Mouse (Mus musculus) forebrain, embryonic 15.5 days (tissue): ENCODE data around the gene Mif. TPM values are rescaled to one million over a fixed set of nuclear protein-coding genes. Genes with fewer than 3 reads are reported as not detected.

Source experiments
- ATAC-seq: fragments of 200-750 bp; cut with Nextera tagmentation; replicated peaks from 2 replicates; pipeline ENCODE4 v1.8.0; 2017; ENCODE audit warnings: mild to moderate bottlenecking, moderate TSS enrichment, moderate library complexity
- H3K27ac ChIP-seq: fragments of 300-500 bp; sonication (generic); replicated peaks from 2 replicates; pipeline ENCODE4 v1.5.1; 2015; ENCODE audit warnings: mild to moderate bottlenecking, inconsistent platforms
- H3K27me3 ChIP-seq: fragments of 300-500 bp; sonication (generic); 2 replicates; pipeline ENCODE4 v1.6.1; 2015; ENCODE audit warnings: inconsistent platforms
- H3K36me3 ChIP-seq: fragments of 300-500 bp; sonication (generic); 2 replicates; pipeline ENCODE4 v1.6.1; 2015; ENCODE audit warnings: mild to moderate bottlenecking, inconsistent platforms
- H3K4me1 ChIP-seq: fragments of 300-500 bp; sonication (generic); 2 replicates; pipeline ENCODE4 v1.6.1; 2015; ENCODE audit warnings: inconsistent platforms
- H3K4me2 ChIP-seq: fragments of 300-500 bp; sonication (generic); replicated peaks from 2 replicates; pipeline ENCODE4 v1.6.1; 2015; ENCODE audit warnings: mild to moderate bottlenecking, inconsistent platforms
- H3K4me3 ChIP-seq: fragments of 300-500 bp; sonication (generic); 2 replicates; pipeline ENCODE4 v1.5.1; 2015; ENCODE audit warnings: mild to moderate bottlenecking, inconsistent platforms
- H3K9ac ChIP-seq: fragments of 300-500 bp; sonication (generic); replicated peaks from 2 replicates; pipeline ENCODE4 v1.6.1; 2015; ENCODE audit warnings: mild to moderate bottlenecking, inconsistent platforms
- H3K9me3 ChIP-seq: fragments of 300-500 bp; sonication (generic); 2 replicates; pipeline ENCODE4 v1.6.1; 2016; ENCODE audit warnings: inconsistent platforms
- WGBS: fragments of 180-500 bp; shearing (Covaris S2); methylation state at CpG from one replicate; pipeline ENCODE4 v1.1.7; 2015; ENCODE audit warnings: mixed read lengths; 5-methylcytosine and 5-hydroxymethylcytosine counted together
- polyA plus RNA-seq: library from polyadenylated mRNA; unstranded; fragments of >200 nt; fragmentation: Nextera tagmentation; extraction: Ambion mirVana; gene quantifications from 2 replicates; pipeline ENCODE4 v1.2.1, GENCODE M21; 2015

The Mif gene
- polyA plus RNA-seq, 1 experiment from 2014 or later, result 1,708 TPM

DNA sequence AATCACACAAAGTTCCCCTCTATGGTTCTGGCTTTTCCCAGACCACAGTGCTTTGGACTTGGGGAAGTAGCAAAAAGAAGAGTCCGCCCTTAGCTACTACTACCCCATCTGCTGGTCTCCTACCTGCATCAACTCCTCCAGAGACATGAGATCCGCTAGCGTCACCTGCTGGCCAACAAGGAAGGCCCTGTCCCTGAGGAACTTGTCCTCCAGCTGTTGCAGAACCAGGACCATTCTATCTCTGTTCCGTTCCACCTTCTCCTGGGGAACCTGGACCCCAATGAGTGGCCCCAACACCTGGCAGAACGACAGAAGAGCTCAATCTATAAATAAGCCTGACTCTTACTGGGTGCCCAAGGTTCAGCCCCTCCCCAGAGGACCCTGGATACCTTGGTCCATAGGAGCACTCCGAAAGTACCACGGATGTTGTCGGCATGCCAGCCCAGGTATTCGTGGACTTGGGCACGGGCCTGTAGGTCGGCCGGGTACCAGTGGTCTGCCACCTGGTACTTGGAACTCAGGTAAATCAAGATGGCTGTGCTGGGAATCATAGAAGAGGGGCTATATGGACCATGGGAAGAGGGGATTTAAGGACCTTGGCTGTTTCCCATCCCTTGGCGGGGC lies 27.7 kb downstream of the Mif start:
- no peak overlapping the region for H3K4me3 ChIP-seq
- ATAC-seq, result no peak
- H3K27ac ChIP-seq, result no peak overlapping the region
- WGBS, result 68% methylated on average over 13 of the region's 13 CpGs
- no peak overlapping the region for H3K9ac ChIP-seq
- H3K4me2 ChIP-seq, result no peak overlapping the region
- H3K36me3 ChIP-seq, result no peaks in the 10 kb centered on the region
- H3K27me3 ChIP-seq, result peaks cover 20% of the 10 kb centered on the region
- H3K4me1 ChIP-seq, result peaks cover 37% of the 10 kb centered on the region
- no peaks in the 10 kb centered on the region for H3K9me3 ChIP-seq

DNA sequence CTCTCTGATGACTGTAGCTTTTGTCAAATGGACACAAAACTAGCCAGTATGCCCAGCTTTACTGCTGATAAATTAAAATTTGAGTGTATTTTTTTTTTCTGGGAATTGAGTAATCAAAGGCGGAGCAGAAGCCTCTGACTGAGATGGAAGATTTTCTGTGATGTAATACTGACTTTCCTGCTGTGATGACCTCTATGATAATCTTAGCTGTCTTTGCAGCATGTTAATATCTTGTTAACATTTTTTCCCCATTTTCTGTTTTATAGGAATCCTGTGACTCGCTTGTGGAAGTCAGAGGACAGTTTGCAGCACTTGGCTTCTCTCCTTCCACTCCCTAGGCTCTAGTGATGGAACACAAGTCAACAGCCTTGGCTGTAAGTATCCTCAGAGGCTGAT lies 29.8 kb downstream of the Mif start:
- ATAC-seq, result no peak
- H3K9ac ChIP-seq, result no peak overlapping the region
- no peaks in the 10 kb centered on the region for H3K36me3 ChIP-seq
- 87% methylated on average over 2 of the region's 2 CpGs for WGBS
- H3K9me3 ChIP-seq, result no peaks in the 10 kb centered on the region
- H3K4me2 ChIP-seq, result no peak overlapping the region
- H3K27me3 ChIP-seq, result peaks cover 20% of the 10 kb centered on the region
- H3K27ac ChIP-seq, result no peak overlapping the region
- H3K4me3 ChIP-seq, result no peak overlapping the region
- peaks cover 26% of the 10 kb centered on the region for H3K4me1 ChIP-seq

DNA sequence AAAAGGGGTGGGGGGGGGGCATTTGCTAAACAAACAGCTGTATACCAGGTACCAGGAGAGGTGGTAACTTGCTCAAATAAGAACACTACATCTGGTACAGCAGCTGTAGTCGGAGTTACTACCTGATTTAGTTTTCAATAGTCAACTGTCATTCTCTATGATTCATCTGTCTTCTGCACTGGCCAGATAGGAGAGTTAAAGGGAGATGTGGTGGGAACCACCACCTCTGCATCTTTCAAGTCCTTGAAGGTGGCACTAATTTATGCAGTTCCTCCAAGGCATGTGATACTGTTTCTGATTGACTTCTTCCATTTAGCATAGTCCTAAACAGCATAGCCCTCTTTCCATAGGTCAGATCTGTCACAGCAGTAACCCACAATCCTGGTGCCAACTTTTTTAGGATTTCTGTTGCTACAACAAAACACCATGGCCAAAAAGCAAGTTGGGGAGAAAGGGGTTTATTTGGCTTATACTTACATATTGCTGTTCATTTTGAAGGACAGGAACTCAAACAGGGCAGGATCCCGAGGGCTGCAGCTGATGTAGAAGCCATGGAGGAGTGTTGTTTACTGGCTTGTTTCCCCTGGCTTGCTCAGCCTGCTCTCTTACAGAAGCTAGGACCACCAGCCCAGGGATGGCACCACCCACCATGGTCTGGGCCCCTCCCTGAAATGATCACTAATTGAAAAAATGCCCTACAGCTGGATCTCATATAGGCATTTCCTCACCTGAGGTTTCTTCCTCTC lies 30.3 kb downstream of the Mif start:
- H3K9ac ChIP-seq, result no peak overlapping the region
- H3K27ac ChIP-seq, result no peak overlapping the region
- no peaks in the 10 kb centered on the region for H3K9me3 ChIP-seq
- peaks cover 20% of the 10 kb centered on the region for H3K27me3 ChIP-seq
- ATAC-seq, result no peak
- H3K4me2 ChIP-seq, result no peak overlapping the region
- WGBS, result 92% methylated on average over 2 of the region's 2 CpGs
- H3K4me1 ChIP-seq, result peaks cover 23% of the 10 kb centered on the region
- H3K4me3 ChIP-seq, result no peak overlapping the region
- no peaks in the 10 kb centered on the region for H3K36me3 ChIP-seq

DNA sequence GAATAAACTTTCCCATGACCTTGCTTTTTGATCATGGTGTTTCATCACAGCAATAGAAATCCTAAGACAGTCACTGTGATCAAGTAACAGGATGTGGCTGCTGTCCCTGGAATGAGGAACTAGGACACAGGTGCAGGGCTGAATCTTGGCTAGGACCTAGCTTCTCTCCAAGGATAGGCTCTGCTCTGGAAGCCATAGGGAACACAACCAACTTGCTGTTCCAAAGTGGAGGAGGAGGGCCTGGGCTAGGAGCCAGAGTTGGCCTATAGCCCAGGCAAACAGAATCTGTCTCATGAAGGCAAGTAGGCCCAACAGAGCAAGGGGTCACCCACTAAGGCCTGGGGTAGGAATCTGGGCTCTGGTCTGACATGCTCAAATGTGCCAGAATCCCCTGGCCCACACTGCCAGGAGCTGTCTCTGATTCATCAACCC lies 31.5 kb downstream of the Mif start:
- Histone ChIP-seq H3K36me3 (no peaks in the 10 kb centered on the region), H3K4me1 (peaks cover 11% of the 10 kb centered on the region; the same call in 1 of the 2 replicates), H3K4me3 (no peak overlapping the region), H3K27ac (no peak overlapping the region), H3K9me3 (no peaks in the 10 kb centered on the region), H3K27me3 (peaks cover 8% of the 10 kb centered on the region; the same call in 1 of the 2 replicates), H3K9ac (no peak overlapping the region), H3K4me2 (no peak overlapping the region)
- peak; percentile 78 for ATAC-seq

DNA sequence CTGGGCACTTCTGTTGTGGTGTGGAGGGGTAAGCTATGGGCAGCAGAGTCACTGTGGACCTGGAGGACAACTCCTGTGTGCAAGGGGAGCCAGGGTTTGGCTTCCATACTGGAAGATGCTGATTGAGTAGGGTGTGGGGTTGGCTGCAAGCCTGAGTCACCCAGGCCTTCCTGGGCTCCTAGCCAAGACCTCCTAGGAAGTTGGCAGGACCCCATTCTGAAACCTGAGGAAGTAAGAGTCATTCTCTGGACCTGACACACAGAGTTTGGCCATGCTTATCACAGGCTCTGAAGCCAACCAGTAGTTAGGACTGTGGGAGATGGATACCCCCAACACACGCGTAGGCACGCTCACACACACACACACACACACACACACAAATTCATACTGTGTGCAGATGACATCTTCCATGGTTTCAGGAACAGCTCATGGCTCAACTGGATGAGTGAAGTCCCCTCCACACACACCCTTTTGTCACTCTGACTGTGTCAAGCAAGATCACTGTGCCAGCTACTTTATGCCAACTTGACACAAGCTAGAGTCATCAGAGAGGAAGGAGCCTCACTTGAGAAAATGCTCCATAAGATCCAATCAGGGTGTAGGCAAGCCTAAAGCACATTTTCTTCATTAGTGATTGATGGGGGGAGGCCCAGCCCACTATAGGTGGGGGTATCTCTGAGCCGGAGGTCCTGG lies 32.2 kb downstream of the Mif start:
- H3K4me1 ChIP-seq, result peaks cover 10% of the 10 kb centered on the region; the same call in 1 of the 2 replicates
- ATAC-seq, result 0 out of 2 replicates have a peak, but pooled peaks have one; percentile 35
- WGBS, result 85% methylated on average over 4 of the region's 4 CpGs
- no peak overlapping the region for H3K27ac ChIP-seq
- H3K9me3 ChIP-seq, result no peaks in the 10 kb centered on the region
- no peak overlapping the region for H3K9ac ChIP-seq
- no peak overlapping the region for H3K4me2 ChIP-seq
- no peak overlapping the region for H3K4me3 ChIP-seq
- no peaks in the 10 kb centered on the region for H3K36me3 ChIP-seq
- 0 out of 2 replicates have a peak, but pooled peaks cover 3% of the 10 kb centered on the region for H3K27me3 ChIP-seq

DNA sequence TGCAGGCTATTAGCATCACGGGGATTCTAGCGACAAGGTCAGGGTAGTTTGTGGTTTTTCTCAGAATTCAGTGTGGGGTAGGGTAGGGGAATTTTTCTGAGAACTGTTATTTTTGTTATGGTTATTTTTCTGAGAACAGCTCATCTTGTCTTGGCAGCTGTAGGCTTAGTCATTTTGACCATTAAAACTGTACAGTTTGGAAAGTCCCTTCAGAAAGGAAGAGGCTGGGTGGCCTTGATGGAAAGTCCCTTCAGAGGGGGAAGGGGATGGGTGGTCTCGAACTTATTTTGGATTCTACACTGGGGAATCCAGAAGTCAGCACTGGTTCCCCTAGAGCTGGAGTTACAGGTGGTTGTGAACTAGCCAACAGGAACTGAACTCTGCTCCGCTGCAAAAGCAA lies 35.5 kb downstream of the Mif start:
- H3K4me3 ChIP-seq, result no peak overlapping the region
- no peak overlapping the region for H3K27ac ChIP-seq
- peaks cover 10% of the 10 kb centered on the region; the same call in 1 of the 2 replicates for H3K4me1 ChIP-seq
- ATAC-seq, result no peak
- H3K9ac ChIP-seq, result no peak overlapping the region
- no peaks in the 10 kb centered on the region for H3K27me3 ChIP-seq
- no peaks in the 10 kb centered on the region for H3K36me3 ChIP-seq
- no peaks in the 10 kb centered on the region for H3K9me3 ChIP-seq
- 85% methylated on average over 4 of the region's 4 CpGs for WGBS
- H3K4me2 ChIP-seq, result no peak overlapping the region

DNA sequence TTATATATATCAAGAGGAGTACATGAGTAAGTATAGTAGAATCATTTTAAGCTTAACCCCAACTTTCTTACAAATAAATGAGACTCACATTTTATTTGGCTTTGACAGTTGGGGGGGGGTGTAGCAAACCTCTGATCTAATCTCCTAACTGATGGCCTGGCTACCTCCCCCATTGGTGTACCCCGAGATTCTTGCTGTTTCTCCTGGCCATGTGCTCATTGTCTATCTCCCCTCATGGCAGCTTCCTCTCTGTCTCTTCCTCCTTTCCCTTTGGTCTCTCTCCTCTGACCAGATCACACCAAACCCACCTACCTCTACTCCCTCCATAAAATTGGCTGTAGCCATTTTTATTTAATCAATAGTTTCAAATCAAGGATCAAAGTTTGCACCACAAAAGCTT lies 36.3 kb downstream of the Mif start:
- Histone ChIP-seq H3K36me3 (no peaks in the 10 kb centered on the region), H3K9me3 (no peaks in the 10 kb centered on the region), H3K27me3 (no peaks in the 10 kb centered on the region), H3K4me1 (peaks cover 10% of the 10 kb centered on the region; the same call in 1 of the 2 replicates), H3K4me3 (no peak overlapping the region), H3K27ac (no peak overlapping the region), H3K9ac (no peak overlapping the region), H3K4me2 (no peak overlapping the region)
- WGBS, result 80% methylated on average over 1 of the region's 1 CpGs
- ATAC-seq, result no peak

DNA sequence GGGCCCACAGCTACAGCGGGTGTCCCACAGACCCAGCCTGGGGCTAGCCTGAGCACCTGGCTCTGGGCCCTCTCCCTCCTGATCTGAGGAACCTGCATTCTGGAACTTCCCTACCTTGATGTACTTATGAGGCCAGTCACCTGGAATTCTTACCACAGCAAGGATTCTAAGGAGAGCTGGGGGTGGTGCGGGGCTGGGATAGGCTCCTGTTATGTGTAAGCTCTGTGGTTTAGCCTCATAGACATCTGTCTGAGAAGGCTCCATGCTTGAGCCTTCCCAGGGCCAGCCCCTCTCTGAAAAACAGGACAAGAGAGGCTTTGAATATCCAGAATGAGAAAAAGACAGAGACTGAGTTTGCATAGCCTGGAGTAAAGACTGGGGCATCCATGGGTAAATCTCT lies 37.6 kb downstream of the Mif start, which contains the start of gene Gstt4:
Gstt4 (minus strand) TSS at position 101 of the 400 bp plus-strand sequence.
- no peaks in the 10 kb centered on the region for H3K27me3 ChIP-seq
- ATAC-seq, result no peak
- WGBS, result 95% methylated on average over 2 of the region's 2 CpGs
- no peaks in the 10 kb centered on the region for H3K36me3 ChIP-seq
- no peak within 1 kb of the TSS for H3K4me2 ChIP-seq
- H3K4me1 ChIP-seq, result 0 out of 2 replicates have a peak, but pooled peaks cover 2% of the 10 kb centered on the region
- no peak within 1 kb of the TSS for H3K27ac ChIP-seq
- H3K9ac ChIP-seq, result no peak within 1 kb of the TSS
- no peaks in the 10 kb centered on the region for H3K9me3 ChIP-seq
- no peak within 1 kb of the TSS for H3K4me3 ChIP-seq

DNA sequence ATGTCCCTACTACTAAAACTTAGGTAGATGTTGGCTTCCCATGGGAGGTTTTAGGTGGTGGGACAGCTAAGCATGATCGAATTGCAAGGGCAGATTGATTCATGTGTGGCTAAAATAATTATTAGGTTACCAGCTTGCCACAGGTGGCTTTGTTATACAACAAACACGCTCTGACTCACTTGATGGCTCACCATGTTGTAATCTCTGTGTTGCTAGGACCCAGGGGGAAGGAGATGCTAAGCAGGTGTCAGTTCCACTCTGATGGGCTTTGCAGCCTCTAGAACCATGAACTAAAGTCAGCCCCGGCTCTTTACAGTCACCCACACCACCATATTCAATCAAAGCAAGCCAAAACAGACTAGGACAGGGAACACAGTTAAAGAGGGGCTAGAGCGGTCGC lies 40.2 kb downstream of the Mif start:
- no peak overlapping the region for H3K9ac ChIP-seq
- no peak for ATAC-seq

DNA sequence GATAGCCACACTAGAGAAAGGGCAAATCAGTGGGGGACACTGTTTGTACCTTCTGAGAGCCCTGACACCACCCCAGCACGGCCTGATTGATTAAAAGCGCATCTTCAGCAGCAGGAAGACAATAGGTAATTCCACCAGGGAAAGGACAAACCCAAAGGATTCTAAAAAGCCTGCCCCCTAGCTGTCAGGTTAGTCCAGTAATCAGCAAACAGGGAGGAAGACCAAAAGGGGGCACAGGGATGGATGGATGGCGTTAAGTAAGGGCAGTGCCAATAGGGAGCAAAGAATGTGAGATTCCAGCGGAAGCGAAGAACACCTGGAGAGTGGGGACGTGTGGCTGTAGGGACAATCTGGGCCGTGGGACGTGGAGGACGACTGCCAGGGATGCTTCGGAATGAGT lies 41.4 kb downstream of the Mif start:
- Histone ChIP-seq H3K4me1 (no peaks in the 10 kb centered on the region), H3K27ac (no peak overlapping the region), H3K9ac (no peak overlapping the region), H3K27me3 (no peaks in the 10 kb centered on the region), H3K4me3 (no peak overlapping the region), H3K9me3 (no peaks in the 10 kb centered on the region), H3K4me2 (no peak overlapping the region), H3K36me3 (no peaks in the 10 kb centered on the region)
- ATAC-seq, result no peak
- WGBS, result 69% methylated on average over 10 of the region's 10 CpGs

More for the DNA sequence above, 40.2 kb downstream of the Mif start:
- H3K4me1 ChIP-seq, result no peaks in the 10 kb centered on the region
- WGBS, result 90% methylated on average over 5 of the region's 5 CpGs
- H3K27ac ChIP-seq, result no peak overlapping the region
- H3K36me3 ChIP-seq, result no peaks in the 10 kb centered on the region
- H3K4me2 ChIP-seq, result no peak overlapping the region
- no peaks in the 10 kb centered on the region for H3K27me3 ChIP-seq
- H3K9me3 ChIP-seq, result no peaks in the 10 kb centered on the region
- H3K4me3 ChIP-seq, result no peak overlapping the region
